Mouse (Mus musculus) intestine, embryonic 16.5 days (tissue): Measurements from ENCODE around the gene Foxn3. TPM values are rescaled to one million over a fixed set of nuclear protein-coding genes. Genes with fewer than 3 reads are reported as not detected.
A peak's percentile ranks its signal among the peaks of the same experiment; 100 is the strongest.

Experiments
- ATAC-seq: fragments of 200-750 bp; cut with Nextera tagmentation; 2 replicates; pipeline ENCODE4 v1.8.0; 2017; ENCODE audit warnings: moderate TSS enrichment, moderate library complexity
- H3K27ac ChIP-seq: fragments of 300-500 bp; sonication (generic); 2 replicates; pipeline ENCODE4 v1.5.1; 2014; ENCODE audit warnings: mild to moderate bottlenecking, low read length
- H3K27me3 ChIP-seq: fragments of 300-500 bp; sonication (generic); replicated peaks from 2 replicates; pipeline ENCODE4 v1.6.1; 2014; ENCODE audit warnings: low read length, control low read depth, mixed read lengths; ENCODE audit not compliant: control insufficient read depth, insufficient read depth
- H3K36me3 ChIP-seq: fragments of 300-500 bp; sonication (generic); 2 replicates; pipeline ENCODE4 v1.6.1; 2014; ENCODE audit warnings: low read length, control low read depth; ENCODE audit not compliant: control insufficient read depth, insufficient read depth
- H3K4me1 ChIP-seq: fragments of 300-500 bp; sonication (generic); 2 replicates; pipeline ENCODE4 v1.6.1; 2014; ENCODE audit warnings: low read length, control low read depth, mixed read lengths; ENCODE audit not compliant: control insufficient read depth, insufficient read depth
- H3K4me2 ChIP-seq: fragments of 300-500 bp; sonication (generic); 2 replicates; pipeline ENCODE4 v1.6.1; 2014; ENCODE audit warnings: low read depth, low read length, control low read depth
- H3K4me3 ChIP-seq: fragments of 300-500 bp; sonication (generic); 2 replicates; pipeline ENCODE4 v1.5.1; 2014; ENCODE audit warnings: mild to moderate bottlenecking, low read length
- H3K9ac ChIP-seq: fragments of 300-500 bp; sonication (generic); 2 replicates; pipeline ENCODE4 v1.6.1; 2014; ENCODE audit warnings: low read depth, low read length
- H3K9me3 ChIP-seq: fragments of 300-500 bp; sonication (generic); 2 replicates; pipeline ENCODE4 v1.6.1; 2016; ENCODE audit warnings: low read length, control low read depth; ENCODE audit not compliant: control insufficient read depth
- WGBS: fragments of 180-500 bp; shearing (Covaris S2); extraction: QIAGEN DNeasy Blood & Tissue Kit; methylation state at CpG from one replicate; pipeline ENCODE4 v1.1.7; 2014; 5-methylcytosine and 5-hydroxymethylcytosine counted together
- polyA plus RNA-seq: library from polyadenylated mRNA; unstranded; fragments of >200 nt; fragmentation: Nextera tagmentation; extraction: Ambion mirVana; gene quantifications from 2 replicates; pipeline ENCODE4 v1.2.1, GENCODE M21; 2015

The Foxn3 gene
- polyA plus RNA-seq, 1 experiment from 2014 or later: 43.0 TPM

GRCm38 (mm10) chr12:99407318-99407716, 156.1 kb downstream of the Foxn3 start:
- ATAC-seq: peak; percentile 72

GRCm38 (mm10) chr12:99406697-99407317, 156.6 kb downstream of the Foxn3 start:
- Histone ChIP-seq H3K4me2 (peak overlapping the region; percentile 73), H3K9ac (peak overlapping the region; percentile 49), H3K9me3 (0 out of 2 replicates have a peak, but pooled peaks cover 3% of the 10 kb centered on the region), H3K27me3 (no peaks in the 10 kb centered on the region), H3K4me3 (peak overlapping the region; percentile 42), H3K36me3 (no peaks in the 10 kb centered on the region), H3K4me1 (peaks cover 21% of the 10 kb centered on the region), H3K27ac (peak overlapping the region; percentile 66)
- ATAC-seq: peak; percentile 39; the same call in 1 of the 2 replicates
- WGBS: 19% methylated on average over 15 of the region's 15 CpGs

More at GRCm38 (mm10) chr12:99407318-99407716, 156.1 kb downstream of the Foxn3 start:
- Histone ChIP-seq H3K4me1 (peaks cover 26% of the 10 kb centered on the region), H3K4me2 (peak overlapping the region; percentile 73), H3K36me3 (no peaks in the 10 kb centered on the region), H3K9ac (peak overlapping the region; percentile 49), H3K27ac (peak overlapping the region; percentile 66), H3K27me3 (no peaks in the 10 kb centered on the region), H3K9me3 (0 out of 2 replicates have a peak, but pooled peaks cover 3% of the 10 kb centered on the region), H3K4me3 (peak overlapping the region; percentile 42)
- 24% methylated on average over 6 of the region's 6 CpGs for WGBS

DNA sequence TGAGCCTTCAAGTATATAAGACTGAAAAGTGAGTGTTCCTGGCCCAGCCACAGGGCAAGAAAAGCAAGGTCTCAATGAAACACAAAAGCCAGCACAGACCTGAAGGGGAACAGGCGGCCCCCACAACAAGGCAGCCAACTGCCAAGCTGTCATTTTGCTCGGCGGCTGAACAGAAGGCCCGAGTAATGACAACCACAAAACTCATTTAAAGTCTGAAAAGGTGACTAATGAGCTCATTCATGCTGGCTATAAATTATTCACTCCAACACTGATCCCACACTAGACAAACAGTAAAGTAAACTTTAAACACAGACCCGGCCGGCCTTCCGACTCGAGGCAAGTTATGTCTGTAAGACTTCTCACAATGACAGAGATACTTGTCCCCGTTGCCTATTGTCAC, 157.1 kb downstream of the Foxn3 start:
- no peak overlapping the region for H3K27ac ChIP-seq
- peak overlapping the region; percentile 73; the same call in 1 of the 2 replicates for H3K4me2 ChIP-seq
- 0 out of 2 replicates have a peak, but pooled peaks cover 3% of the 10 kb centered on the region for H3K9me3 ChIP-seq
- peaks cover 19% of the 10 kb centered on the region for H3K4me1 ChIP-seq
- no peaks in the 10 kb centered on the region for H3K27me3 ChIP-seq
- no peak overlapping the region for H3K9ac ChIP-seq
- 17% methylated on average over 9 of the region's 9 CpGs for WGBS
- no peak overlapping the region for H3K4me3 ChIP-seq
- no peaks in the 10 kb centered on the region for H3K36me3 ChIP-seq
- ATAC-seq: no peak

DNA sequence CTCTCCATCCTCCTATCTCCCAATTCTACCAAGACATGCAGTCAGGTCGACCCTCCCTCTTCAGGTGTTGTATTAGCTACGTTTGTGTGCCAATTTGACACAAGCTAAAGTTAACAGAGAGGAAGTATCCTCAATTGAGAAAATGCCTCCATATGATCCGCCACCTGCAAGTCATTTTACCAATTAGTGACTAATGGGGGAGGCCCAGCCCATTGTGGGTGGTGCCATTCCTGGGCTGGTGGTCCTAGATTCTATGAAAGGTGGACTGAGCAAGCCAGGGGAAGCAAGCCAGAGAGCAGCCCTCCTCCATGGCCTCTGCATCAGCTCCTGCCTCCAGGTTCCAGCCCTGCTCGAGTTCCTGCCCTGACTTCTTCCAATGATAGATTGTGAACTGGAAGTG, 158.0 kb downstream of the Foxn3 start:
- no peak overlapping the region for H3K4me2 ChIP-seq
- 0 out of 2 replicates have a peak, but pooled peaks cover 3% of the 10 kb centered on the region for H3K9me3 ChIP-seq
- no peak overlapping the region for H3K4me3 ChIP-seq
- no peaks in the 10 kb centered on the region for H3K36me3 ChIP-seq
- no peaks in the 10 kb centered on the region for H3K27me3 ChIP-seq
- H3K27ac ChIP-seq: no peak overlapping the region; the same call in 1 of the 2 replicates
- WGBS: 80% methylated on average over 4 of the region's 4 CpGs
- no peak for ATAC-seq
- peaks cover 19% of the 10 kb centered on the region for H3K4me1 ChIP-seq
- no peak overlapping the region for H3K9ac ChIP-seq

- no peaks in the 10 kb centered on the region for H3K27me3 ChIP-seq
- no peaks in the 10 kb centered on the region for H3K36me3 ChIP-seq
- H3K27ac ChIP-seq: no peak overlapping the region
- H3K9me3 ChIP-seq: 0 out of 2 replicates have a peak, but pooled peaks cover 3% of the 10 kb centered on the region
- no peak overlapping the region for H3K4me2 ChIP-seq
- ATAC-seq: no peak
- no peak overlapping the region for H3K4me3 ChIP-seq
- WGBS: 94% methylated on average over 5 of the region's 5 CpGs
- H3K9ac ChIP-seq: no peak overlapping the region
- H3K4me1 ChIP-seq: peaks cover 15% of the 10 kb centered on the region
These were observed 160.4 kb downstream of the Foxn3 start for GRCm38 (mm10) chr12:99403004-99403403.

DNA sequence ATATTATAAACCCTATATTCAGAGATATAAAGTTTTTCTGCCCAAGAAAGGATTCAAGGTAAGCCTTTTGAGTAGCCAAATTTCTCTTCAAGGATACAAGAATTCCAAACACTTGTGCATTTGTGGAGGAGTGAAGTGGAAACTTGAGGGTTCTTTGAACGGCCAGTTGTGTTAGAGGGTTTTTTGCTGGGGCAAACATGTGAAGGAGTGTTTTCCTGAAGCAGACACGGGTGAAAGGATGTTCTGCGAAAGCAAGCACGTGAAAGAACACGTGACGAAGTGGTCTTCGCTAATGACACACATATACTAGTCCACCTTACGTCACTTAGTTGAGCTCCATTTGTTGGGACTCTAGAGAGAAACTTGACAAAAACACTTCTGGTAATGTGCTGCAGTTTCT, 162.5 kb downstream of the Foxn3 start:
- WGBS: 95% methylated on average over 8 of the region's 8 CpGs
- Histone ChIP-seq H3K4me3 (no peak overlapping the region), H3K9me3 (0 out of 2 replicates have a peak, but pooled peaks cover 3% of the 10 kb centered on the region), H3K9ac (no peak overlapping the region), H3K4me1 (no peaks in the 10 kb centered on the region), H3K27ac (no peak overlapping the region), H3K36me3 (no peaks in the 10 kb centered on the region), H3K27me3 (no peaks in the 10 kb centered on the region), H3K4me2 (no peak overlapping the region)
- ATAC-seq: no peak

GRCm38 (mm10) chr12:99399575-99399974, 163.8 kb downstream of the Foxn3 start:
- WGBS: 61% methylated on average over 4 of the region's 4 CpGs
- ATAC-seq: no peak
- H3K4me3 ChIP-seq: no peak overlapping the region
- no peak overlapping the region for H3K27ac ChIP-seq
- H3K4me1 ChIP-seq: peaks cover 5% of the 10 kb centered on the region; the same call in 1 of the 2 replicates
- 0 out of 2 replicates have a peak, but pooled peaks cover 3% of the 10 kb centered on the region for H3K9me3 ChIP-seq
- H3K36me3 ChIP-seq: no peaks in the 10 kb centered on the region
- H3K9ac ChIP-seq: no peak overlapping the region
- H3K4me2 ChIP-seq: no peak overlapping the region
- H3K27me3 ChIP-seq: no peaks in the 10 kb centered on the region

DNA sequence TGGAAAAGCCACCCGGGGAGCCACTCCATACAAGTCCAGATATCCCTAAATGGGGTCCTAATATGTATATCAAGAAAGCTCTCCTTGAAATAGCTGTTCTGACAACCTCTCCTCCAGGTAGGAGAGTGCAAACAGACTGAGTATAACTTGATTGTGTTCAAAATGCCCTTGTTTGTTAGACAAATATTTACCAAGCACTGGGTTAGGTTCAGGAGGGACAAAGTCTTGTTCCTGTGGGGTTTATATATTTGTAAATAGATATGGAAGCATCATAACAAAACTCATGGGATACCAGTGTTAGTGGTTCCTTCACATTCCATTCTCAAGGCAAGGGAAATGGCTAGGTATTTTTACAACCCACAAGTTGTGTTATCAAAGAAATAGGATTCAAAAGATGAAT, 166.9 kb downstream of the Foxn3 start:
- Histone ChIP-seq H3K4me2 (no peak overlapping the region), H3K27ac (no peak overlapping the region), H3K9ac (no peak overlapping the region), H3K9me3 (no peaks in the 10 kb centered on the region), H3K4me3 (no peak overlapping the region), H3K36me3 (no peaks in the 10 kb centered on the region), H3K4me1 (peaks cover 11% of the 10 kb centered on the region), H3K27me3 (no peaks in the 10 kb centered on the region)
- 91% methylated on average over 1 of the region's 1 CpGs for WGBS
- ATAC-seq: no peak

DNA sequence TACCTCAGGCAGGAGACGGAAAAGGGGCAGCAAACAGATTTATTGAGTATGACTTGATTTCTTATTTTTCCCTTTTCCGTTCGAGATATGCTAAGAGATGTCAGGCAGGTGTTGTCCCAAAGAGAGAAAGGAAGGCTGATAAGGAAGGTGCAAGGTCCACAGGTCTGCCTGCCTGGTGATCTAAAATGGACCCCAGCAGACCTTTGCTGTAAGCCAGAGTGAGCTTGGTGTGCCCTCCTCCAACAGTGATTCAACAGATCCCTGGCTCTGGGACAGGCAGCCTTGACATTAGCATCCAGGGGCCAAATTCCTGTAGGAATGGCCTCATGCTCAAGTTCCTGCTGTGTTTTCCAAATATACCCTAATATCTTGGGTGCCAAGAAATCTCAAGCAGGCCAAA, 168.3 kb downstream of the Foxn3 start:
- WGBS: 67% methylated on average over 3 of the region's 3 CpGs
- H3K4me2 ChIP-seq: no peak overlapping the region
- H3K36me3 ChIP-seq: no peaks in the 10 kb centered on the region
- peak overlapping the region; percentile 55; the same call in 1 of the 2 replicates for H3K27ac ChIP-seq
- no peak for ATAC-seq
- H3K27me3 ChIP-seq: no peaks in the 10 kb centered on the region
- H3K4me1 ChIP-seq: peaks cover 18% of the 10 kb centered on the region
- no peak overlapping the region for H3K9ac ChIP-seq
- no peak overlapping the region for H3K4me3 ChIP-seq
- no peaks in the 10 kb centered on the region for H3K9me3 ChIP-seq
